Mouse (Mus musculus) cerebellum, postnatal 10 days (tissue): Measurements from ENCODE around the gene Fbxw8.

Experiments used
- DNase-seq, 2 experiments: peaks; one replicate each; pipeline ENCODE4 v3.0.0; 2021; ENCODE audit warnings: mixed read lengths in 2 of 2

Gene Fbxw8

GRCm38 (mm10) chr5:118069315-118069714 is 85.9 kb downstream of the Fbxw8 start:
- peak; percentile 90 for DNase-seq

- no peak for DNase-seq
These were observed 87.2 kb downstream of the Fbxw8 start for GRCm38 (mm10) chr5:118067984-118068494.

- DNase-seq: no peak
These were observed 87.7 kb downstream of the Fbxw8 start for GRCm38 (mm10) chr5:118067572-118067971.

GRCm38 (mm10) chr5:118066828-118067227 is 88.4 kb downstream of the Fbxw8 start:
- peak; percentile 82 to 88 for DNase-seq

GRCm38 (mm10) chr5:118065516-118066255 is 89.6 kb downstream of the Fbxw8 start:
- peak; percentile 83 to 93 for DNase-seq

GRCm38 (mm10) chr5:118064284-118064901 is 90.9 kb downstream of the Fbxw8 start:
- peak in 1 of 2 experiments; percentile 48 for DNase-seq

GRCm38 (mm10) chr5:118063181-118063621 is 92.1 kb downstream of the Fbxw8 start:
- peak in 1 of 2 experiments; percentile 35 for DNase-seq

- peak; percentile 85 to 92 for DNase-seq
These were observed 93.9 kb downstream of the Fbxw8 start for GRCm38 (mm10) chr5:118061391-118061790.

- peak; percentile 37 to 48 for DNase-seq
These were observed 95.6 kb downstream of the Fbxw8 start for GRCm38 (mm10) chr5:118059646-118060045.

- peak in 1 of 2 experiments; percentile 9 for DNase-seq
These were observed 96.4 kb downstream of the Fbxw8 start for GRCm38 (mm10) chr5:118058858-118059257.

- DNase-seq: peak in 1 of 2 experiments; percentile 50
These were observed 97.7 kb downstream of the Fbxw8 start for GRCm38 (mm10) chr5:118057508-118058111.

- DNase-seq: no peak
These were observed 102.1 kb downstream of the Fbxw8 start for GRCm38 (mm10) chr5:118053205-118053604.

GRCm38 (mm10) chr5:118051981-118052662 is 103.1 kb downstream of the Fbxw8 start:
- DNase-seq: no peak

- DNase-seq: no peak
These were observed 104.5 kb downstream of the Fbxw8 start for GRCm38 (mm10) chr5:118050743-118051142.

GRCm38 (mm10) chr5:118048928-118049327 is 106.3 kb downstream of the Fbxw8 start:
- no peak for DNase-seq

- DNase-seq: no peak
These were observed 106.9 kb downstream of the Fbxw8 start for GRCm38 (mm10) chr5:118048412-118048811.

GRCm38 (mm10) chr5:118047091-118047757 is 108.0 kb downstream of the Fbxw8 start:
- no peak for DNase-seq

GRCm38 (mm10) chr5:118045385-118045784 is 109.9 kb downstream of the Fbxw8 start:
- DNase-seq: no peak

- DNase-seq: peak; percentile 82 to 87
These were observed 110.4 kb downstream of the Fbxw8 start for GRCm38 (mm10) chr5:118044907-118045306.

GRCm38 (mm10) chr5:118043761-118044160 is 111.5 kb downstream of the Fbxw8 start:
- DNase-seq: no peak

- DNase-seq: peak; percentile 93 to 94
These were observed 112.7 kb downstream of the Fbxw8 start for GRCm38 (mm10) chr5:118042599-118042998.

- peak in 1 of 2 experiments; percentile 40 for DNase-seq
These were observed 116.0 kb downstream of the Fbxw8 start for GRCm38 (mm10) chr5:118039241-118039668.
